Mouse (Mus musculus): Measurements from ENCODE around the gene Ppp1ca. TPM values are rescaled to one million over a fixed set of nuclear protein-coding genes. Genes with fewer than 3 reads are reported as not detected.

Ppp1ca gene
- polyA plus RNA-seq, 1 experiment from 2014 or later = 931 TPM

DNA sequence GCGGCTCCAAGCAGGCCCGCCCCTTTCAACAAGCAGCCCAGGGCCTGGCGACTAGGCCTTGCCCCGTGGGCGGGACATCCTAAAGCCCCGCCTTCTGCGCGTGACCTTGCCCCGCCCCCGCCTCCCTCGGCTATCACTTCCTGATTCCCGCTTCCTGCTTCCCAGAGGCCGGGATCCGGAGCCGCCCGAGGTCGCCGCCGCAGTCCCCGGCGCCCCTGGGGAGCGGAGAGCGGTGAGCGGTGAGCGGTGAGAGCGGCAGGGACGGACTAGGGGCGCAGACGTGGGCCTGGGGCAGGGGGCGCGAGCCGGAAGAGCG, 43.4 kb upstream of the Ppp1ca start, which contains the start of gene Coro1b:
Gene Coro1b (plus strand): TSS at position 129 of the 316 bp plus-strand sequence.
- peak within 1 kb of the TSS; percentile 84 for H3K4me3 ChIP-seq (ENCODE audit: low read length)
- peaks cover 16% of the 10 kb centered on the region for H3K4me1 ChIP-seq (replicated peaks; ENCODE audit: control insufficient read depth, insufficient read depth, low read length)
- peak within 1 kb of the TSS; percentile 80 for H3K4me2 ChIP-seq (ENCODE audit: low read depth, low read length)
- no peaks in the 10 kb centered on the region for H3K9me3 ChIP-seq (ENCODE audit: control insufficient read depth, low read length)
- H3K9ac ChIP-seq (ENCODE audit: low read length) = peak within 1 kb of the TSS; percentile 95
- no peaks in the 10 kb centered on the region for H3K27me3 ChIP-seq (ENCODE audit: control insufficient read depth, insufficient read depth, low read depth, low read length)
- peak; percentile 98 for ATAC-seq (ENCODE audit: low read depth)
- peaks cover 15% of the 10 kb centered on the region for H3K36me3 ChIP-seq (ENCODE audit: control insufficient read depth, insufficient read depth, low read length)
- WGBS = under 1% methylated on average over 31 of the region's 33 CpGs
- H3K27ac ChIP-seq (ENCODE audit: low read length) = peak within 1 kb of the TSS; percentile 58

DNA sequence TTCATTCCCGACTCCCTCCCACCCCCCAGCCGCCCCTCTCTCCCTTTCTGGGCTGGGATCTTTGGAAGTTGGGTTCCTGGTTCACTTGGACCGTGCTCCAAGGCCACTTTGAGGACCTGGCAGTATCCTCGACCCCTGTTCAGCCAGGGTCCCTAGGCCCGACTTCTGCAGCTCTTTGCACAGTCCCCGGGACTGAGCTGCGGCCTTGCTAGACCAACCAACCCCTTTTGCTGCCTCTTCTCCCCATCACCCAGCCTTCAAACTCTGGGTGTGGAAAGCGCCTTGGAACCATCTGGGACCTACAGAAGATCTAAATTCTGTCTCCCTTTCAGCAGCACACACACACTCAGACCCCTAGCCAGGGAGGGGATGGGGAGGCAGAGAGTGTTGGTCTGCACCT, 43.0 kb upstream of the Ppp1ca start:
- H3K27me3 ChIP-seq (ENCODE audit: control insufficient read depth, insufficient read depth, low read depth, low read length) = no peaks in the 10 kb centered on the region
- peak overlapping the region; percentile 58 for H3K27ac ChIP-seq (ENCODE audit: low read length)
- no peaks in the 10 kb centered on the region for H3K9me3 ChIP-seq (ENCODE audit: control insufficient read depth, low read length)
- H3K9ac ChIP-seq (ENCODE audit: low read length) = peak overlapping the region; percentile 95
- peak; percentile 33 for ATAC-seq (ENCODE audit: low read depth)
- under 1% methylated on average over 7 of the region's 8 CpGs for WGBS
- peak overlapping the region; percentile 84 for H3K4me3 ChIP-seq (ENCODE audit: low read length)
- H3K4me1 ChIP-seq (replicated peaks; ENCODE audit: control insufficient read depth, insufficient read depth, low read length) = peaks cover 16% of the 10 kb centered on the region
- H3K4me2 ChIP-seq (ENCODE audit: low read depth, low read length) = peak overlapping the region; percentile 80
- H3K36me3 ChIP-seq (ENCODE audit: control insufficient read depth, insufficient read depth, low read length) = peaks cover 17% of the 10 kb centered on the region

DNA sequence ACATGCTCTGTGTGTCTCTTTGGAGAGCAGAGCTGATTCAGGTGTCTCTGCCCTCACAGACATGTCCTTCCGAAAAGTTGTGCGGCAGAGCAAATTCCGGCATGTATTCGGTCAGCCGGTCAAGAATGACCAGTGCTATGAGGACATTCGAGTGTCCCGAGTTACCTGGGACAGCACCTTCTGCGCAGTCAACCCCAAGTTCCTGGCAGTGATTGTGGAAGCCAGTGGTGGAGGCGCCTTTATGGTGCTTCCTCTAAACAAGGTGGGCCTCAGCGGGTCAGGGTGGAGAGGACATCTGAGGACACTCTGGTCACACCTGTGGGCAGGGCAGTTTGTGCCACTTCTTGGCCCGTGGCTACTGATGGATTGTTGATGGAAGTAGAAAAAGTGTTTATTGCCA, 42.6 kb upstream of the Ppp1ca start:
- Histone ChIP-seq H3K4me1 (replicated peaks; ENCODE audit: control insufficient read depth, insufficient read depth, low read length) (peaks cover 16% of the 10 kb centered on the region), H3K27ac (ENCODE audit: low read length) (no peak overlapping the region), H3K36me3 (ENCODE audit: control insufficient read depth, insufficient read depth, low read length) (peaks cover 17% of the 10 kb centered on the region), H3K9ac (ENCODE audit: low read length) (peak overlapping the region; percentile 95), H3K4me2 (ENCODE audit: low read depth, low read length) (peak overlapping the region; percentile 80), H3K9me3 (ENCODE audit: control insufficient read depth, low read length) (no peaks in the 10 kb centered on the region), H3K27me3 (ENCODE audit: control insufficient read depth, insufficient read depth, low read depth, low read length) (no peaks in the 10 kb centered on the region), H3K4me3 (ENCODE audit: low read length) (peak overlapping the region; percentile 84)
- ATAC-seq (ENCODE audit: low read depth) = no peak
- 82% methylated on average over 11 of the region's 11 CpGs for WGBS

DNA sequence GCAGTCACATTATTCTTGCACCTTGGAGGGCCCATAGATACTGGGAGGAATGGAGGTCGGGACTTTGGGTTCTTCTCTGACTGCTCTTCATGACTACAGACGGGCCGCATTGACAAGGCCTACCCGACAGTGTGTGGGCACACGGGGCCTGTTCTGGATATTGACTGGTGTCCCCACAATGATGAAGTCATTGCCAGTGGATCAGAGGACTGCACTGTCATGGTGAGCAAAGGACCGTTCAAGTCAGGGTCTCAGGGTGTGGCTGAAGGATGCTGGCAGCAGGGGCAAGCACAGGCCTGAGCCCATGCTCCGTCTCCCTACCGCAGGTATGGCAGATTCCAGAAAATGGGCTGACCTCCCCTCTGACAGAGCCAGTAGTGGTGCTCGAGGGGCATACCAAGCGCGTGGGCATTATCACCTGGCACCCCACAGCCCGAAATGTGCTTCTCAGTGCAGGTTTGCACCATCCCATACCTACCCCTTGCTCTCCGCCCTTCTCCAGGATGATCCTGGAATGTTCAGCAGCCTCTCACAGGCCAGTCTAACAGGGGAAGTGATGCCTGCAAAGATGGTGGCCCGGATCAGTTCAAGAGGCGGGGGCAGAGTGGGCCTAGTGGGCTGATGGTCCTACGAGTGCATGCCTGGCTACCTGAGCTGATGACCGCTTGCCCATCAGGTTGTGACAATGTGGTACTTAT, 42.0 kb upstream of the Ppp1ca start:
- no peaks in the 10 kb centered on the region for H3K9me3 ChIP-seq (ENCODE audit: control insufficient read depth, low read length)
- H3K4me1 ChIP-seq (replicated peaks; ENCODE audit: control insufficient read depth, insufficient read depth, low read length) = peaks cover 16% of the 10 kb centered on the region
- no peak overlapping the region for H3K27ac ChIP-seq (ENCODE audit: low read length)
- H3K27me3 ChIP-seq (ENCODE audit: control insufficient read depth, insufficient read depth, low read depth, low read length) = no peaks in the 10 kb centered on the region
- peak overlapping the region; percentile 80; the same call in 1 of the 2 replicates for H3K4me2 ChIP-seq (ENCODE audit: low read depth, low read length)
- no peak for ATAC-seq (ENCODE audit: low read depth)
- 92% methylated on average over 17 of the region's 17 CpGs for WGBS
- no peak overlapping the region for H3K4me3 ChIP-seq (ENCODE audit: low read length)
- H3K36me3 ChIP-seq (ENCODE audit: control insufficient read depth, insufficient read depth, low read length) = peaks cover 17% of the 10 kb centered on the region
- H3K9ac ChIP-seq (ENCODE audit: low read length) = peak overlapping the region; percentile 95; the same call in 1 of the 2 replicates

DNA sequence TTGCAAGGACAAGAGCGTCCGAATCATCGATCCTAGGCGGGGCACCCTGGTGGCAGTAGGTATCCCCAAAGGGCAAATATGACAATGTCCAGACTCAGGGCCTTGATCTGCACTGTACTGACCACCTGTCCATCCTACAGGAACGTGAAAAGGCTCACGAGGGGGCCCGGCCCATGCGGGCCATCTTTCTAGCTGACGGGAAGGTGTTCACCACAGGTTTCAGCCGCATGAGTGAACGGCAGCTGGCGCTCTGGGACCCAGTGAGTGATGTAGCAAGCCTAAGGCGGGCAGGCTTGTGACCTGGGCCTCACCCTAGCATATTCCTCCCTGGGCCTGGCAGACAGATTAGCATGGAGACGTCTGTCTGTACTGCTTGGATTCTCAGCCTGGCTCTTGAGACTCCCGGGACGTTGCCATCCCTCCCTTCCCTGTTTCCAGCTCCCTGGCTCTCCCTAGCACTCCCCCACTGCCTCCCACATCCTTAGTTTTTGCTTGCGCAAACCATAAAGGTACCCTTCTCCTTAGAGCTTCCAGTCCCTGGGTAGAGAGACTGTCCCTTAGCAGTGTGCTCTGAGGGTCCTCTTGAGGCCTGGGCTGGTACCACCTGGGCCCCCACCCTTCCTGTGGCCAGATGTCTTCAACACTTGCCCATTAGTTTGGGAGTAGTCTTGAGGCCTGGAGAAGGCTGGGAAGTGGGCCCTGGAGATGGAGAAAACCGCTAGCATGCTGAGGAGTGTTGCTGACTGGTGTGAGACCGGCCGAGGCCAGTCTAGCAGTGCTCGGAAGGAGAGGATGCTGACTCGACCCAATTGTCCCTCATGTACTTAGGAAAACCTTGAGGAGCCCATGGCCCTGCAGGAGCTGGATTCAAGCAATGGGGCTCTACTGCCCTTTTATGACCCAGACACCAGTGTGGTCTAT, 41.0 kb upstream of the Ppp1ca start:
- Histone ChIP-seq H3K9ac (ENCODE audit: low read length) (no peak overlapping the region), H3K4me1 (replicated peaks; ENCODE audit: control insufficient read depth, insufficient read depth, low read length) (peaks cover 16% of the 10 kb centered on the region), H3K27ac (ENCODE audit: low read length) (no peak overlapping the region), H3K9me3 (ENCODE audit: control insufficient read depth, low read length) (no peaks in the 10 kb centered on the region), H3K4me3 (ENCODE audit: low read length) (no peak overlapping the region), H3K36me3 (ENCODE audit: control insufficient read depth, insufficient read depth, low read length) (peaks cover 17% of the 10 kb centered on the region), H3K27me3 (ENCODE audit: control insufficient read depth, insufficient read depth, low read depth, low read length) (no peaks in the 10 kb centered on the region), H3K4me2 (ENCODE audit: low read depth, low read length) (no peak overlapping the region)
- no peak for ATAC-seq (ENCODE audit: low read depth)
- WGBS = 89% methylated on average over 22 of the region's 22 CpGs

DNA sequence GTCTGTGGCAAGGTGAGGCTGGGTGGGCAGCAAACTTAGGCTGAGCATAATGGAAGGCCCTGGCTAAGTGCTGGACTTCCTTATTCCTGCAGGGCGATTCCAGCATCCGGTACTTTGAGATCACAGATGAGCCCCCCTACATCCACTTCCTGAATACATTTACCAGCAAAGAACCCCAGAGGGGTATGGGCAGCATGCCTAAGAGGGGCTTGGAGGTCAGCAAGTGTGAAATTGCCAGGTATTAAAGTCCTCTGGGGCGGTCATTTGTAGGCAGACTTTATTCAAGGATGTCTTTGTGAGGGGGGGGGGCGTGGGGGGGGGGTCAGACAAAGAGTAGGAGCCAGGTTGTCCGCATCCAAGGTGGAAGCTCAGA, 40.4 kb upstream of the Ppp1ca start:
- Histone ChIP-seq H3K4me1 (replicated peaks; ENCODE audit: control insufficient read depth, insufficient read depth, low read length) (peaks cover 16% of the 10 kb centered on the region), H3K27ac (ENCODE audit: low read length) (no peak overlapping the region), H3K36me3 (ENCODE audit: control insufficient read depth, insufficient read depth, low read length) (peaks cover 19% of the 10 kb centered on the region), H3K9ac (ENCODE audit: low read length) (no peak overlapping the region), H3K9me3 (ENCODE audit: control insufficient read depth, low read length) (no peaks in the 10 kb centered on the region), H3K4me2 (ENCODE audit: low read depth, low read length) (no peak overlapping the region), H3K4me3 (ENCODE audit: low read length) (no peak overlapping the region), H3K27me3 (ENCODE audit: control insufficient read depth, insufficient read depth, low read depth, low read length) (no peaks in the 10 kb centered on the region)
- 72% methylated on average over 5 of the region's 5 CpGs for WGBS
- no peak for ATAC-seq (ENCODE audit: low read depth)

DNA sequence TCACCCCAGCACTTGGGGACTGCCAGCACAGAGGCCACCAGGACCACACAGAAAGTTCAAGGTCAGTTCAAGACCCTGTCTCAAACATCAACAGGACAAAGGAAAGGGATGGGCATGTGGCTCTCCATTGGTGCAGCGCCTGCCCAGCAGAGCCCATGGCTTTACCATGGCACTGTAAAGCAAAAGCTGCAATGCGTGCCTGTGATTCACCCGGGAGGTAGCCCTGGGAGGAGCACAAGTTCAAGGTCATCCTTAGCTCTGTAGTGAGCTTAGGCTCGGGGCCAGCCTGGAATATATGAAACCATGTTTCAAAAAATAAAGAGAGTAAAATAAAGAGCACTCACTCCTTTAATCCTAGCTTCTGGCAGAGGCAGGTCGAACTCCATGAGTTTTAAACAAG, 40.0 kb upstream of the Ppp1ca start:
- ATAC-seq (ENCODE audit: low read depth) = no peak
- Histone ChIP-seq H3K4me2 (ENCODE audit: low read depth, low read length) (no peak overlapping the region), H3K9me3 (ENCODE audit: control insufficient read depth, low read length) (no peaks in the 10 kb centered on the region), H3K27me3 (ENCODE audit: control insufficient read depth, insufficient read depth, low read depth, low read length) (no peaks in the 10 kb centered on the region), H3K36me3 (ENCODE audit: control insufficient read depth, insufficient read depth, low read length) (peaks cover 21% of the 10 kb centered on the region), H3K4me1 (replicated peaks; ENCODE audit: control insufficient read depth, insufficient read depth, low read length) (peaks cover 16% of the 10 kb centered on the region), H3K9ac (ENCODE audit: low read length) (no peak overlapping the region), H3K27ac (ENCODE audit: low read length) (no peak overlapping the region), H3K4me3 (ENCODE audit: low read length) (no peak overlapping the region)
- WGBS = 85% methylated on average over 5 of the region's 5 CpGs

DNA sequence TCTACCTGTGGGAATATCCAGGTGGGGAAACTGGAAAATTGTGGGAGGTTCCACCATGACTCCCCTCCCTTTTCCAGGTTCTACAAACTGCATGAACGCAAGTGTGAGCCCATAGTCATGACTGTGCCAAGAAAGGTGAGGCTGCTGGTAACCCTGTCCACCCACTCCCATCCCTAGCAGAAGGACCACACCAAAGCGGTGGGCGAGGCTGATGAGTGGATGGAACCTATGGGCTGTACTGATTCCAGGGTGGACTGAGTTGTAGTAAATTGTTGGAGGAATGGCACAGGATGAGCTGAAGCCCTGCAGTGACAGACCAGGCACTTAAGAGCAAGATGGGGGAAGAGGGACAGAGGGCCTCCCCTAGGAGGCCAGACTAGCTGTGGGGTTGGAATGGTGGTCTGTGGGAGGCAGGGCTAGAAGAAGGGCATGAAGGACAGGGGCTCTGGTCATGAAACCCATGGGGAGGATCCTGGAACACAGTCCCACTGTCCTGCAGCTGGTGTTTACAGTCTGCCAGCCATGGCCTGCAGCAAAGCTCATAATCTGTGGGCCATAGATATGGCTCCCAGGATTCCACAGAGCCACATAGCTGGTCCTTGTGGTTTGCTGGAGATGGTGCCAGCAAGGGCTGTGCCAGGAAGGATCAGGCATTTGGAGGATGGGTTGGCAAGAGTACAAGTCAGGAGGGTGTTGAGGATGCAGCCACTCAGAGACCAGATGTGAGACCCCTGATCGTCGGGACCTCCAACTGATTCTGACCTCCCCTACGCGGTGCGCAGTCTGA, 39.2 kb upstream of the Ppp1ca start:
- no peaks in the 10 kb centered on the region for H3K9me3 ChIP-seq (ENCODE audit: control insufficient read depth, low read length)
- H3K27me3 ChIP-seq (ENCODE audit: control insufficient read depth, insufficient read depth, low read depth, low read length) = no peaks in the 10 kb centered on the region
- no peak overlapping the region for H3K27ac ChIP-seq (ENCODE audit: low read length)
- H3K36me3 ChIP-seq (ENCODE audit: control insufficient read depth, insufficient read depth, low read length) = peaks cover 27% of the 10 kb centered on the region
- no peak overlapping the region for H3K4me3 ChIP-seq (ENCODE audit: low read length)
- peaks cover 16% of the 10 kb centered on the region for H3K4me1 ChIP-seq (replicated peaks; ENCODE audit: control insufficient read depth, insufficient read depth, low read length)
- WGBS = 82% methylated on average over 8 of the region's 8 CpGs
- no peak overlapping the region for H3K4me2 ChIP-seq (ENCODE audit: low read depth, low read length)
- no peak overlapping the region for H3K9ac ChIP-seq (ENCODE audit: low read length)
- no peak for ATAC-seq (ENCODE audit: low read depth)

DNA sequence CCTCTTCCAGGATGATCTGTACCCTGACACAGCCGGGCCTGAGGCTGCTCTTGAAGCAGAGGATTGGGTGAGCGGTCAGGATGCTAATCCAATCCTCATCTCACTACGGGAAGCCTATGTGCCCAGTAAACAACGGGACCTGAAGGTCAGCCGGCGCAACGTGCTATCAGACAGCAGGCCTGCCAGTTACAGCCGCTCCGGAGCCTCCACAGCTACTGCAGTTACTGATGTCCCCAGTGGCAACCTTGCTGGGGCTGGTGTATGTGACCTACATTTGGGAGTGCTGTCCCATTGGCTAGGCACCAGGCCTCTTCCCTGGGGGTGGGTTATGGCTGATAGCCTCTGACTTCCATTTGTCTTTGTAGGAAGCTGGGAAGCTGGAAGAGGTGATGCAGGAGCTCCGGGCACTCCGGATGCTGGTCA, 38.6 kb upstream of the Ppp1ca start, which contains the start of gene Ptprcap:
Gene Ptprcap (plus strand): TSS at position 373 of the 423 bp plus-strand sequence.
- WGBS = 61% methylated on average over 11 of the region's 11 CpGs
- Histone ChIP-seq H3K27ac (ENCODE audit: low read length) (no peak within 1 kb of the TSS), H3K9me3 (ENCODE audit: control insufficient read depth, low read length) (no peaks in the 10 kb centered on the region), H3K9ac (ENCODE audit: low read length) (no peak within 1 kb of the TSS), H3K4me2 (ENCODE audit: low read depth, low read length) (no peak within 1 kb of the TSS), H3K4me1 (replicated peaks; ENCODE audit: control insufficient read depth, insufficient read depth, low read length) (peaks cover 12% of the 10 kb centered on the region), H3K27me3 (ENCODE audit: control insufficient read depth, insufficient read depth, low read depth, low read length) (no peaks in the 10 kb centered on the region), H3K36me3 (ENCODE audit: control insufficient read depth, insufficient read depth, low read length) (peaks cover 33% of the 10 kb centered on the region), H3K4me3 (ENCODE audit: low read length) (no peak within 1 kb of the TSS)
- ATAC-seq (ENCODE audit: low read depth) = no peak
